Mouse (Mus musculus): ENCODE results near the gene Rnf31. TPM values are rescaled to one million over a fixed set of nuclear protein-coding genes. Genes with fewer than 3 reads are reported as not detected.

The Rnf31 gene
- total RNA-seq (2021): 10 to 100 TPM; 29.5 to 41.0 TPM

GRCm38 (mm10) chr14:55591331-55591891 is at the start of gene Rnf31:
Rnf31 (plus strand) TSS chr14:55591708.
- DNase-seq: peak; percentile 89 to 92

GRCm38 (mm10) chr14:55542268-55542667 is 49.2 kb upstream of the Rnf31 start:
- no peak for DNase-seq

GRCm38 (mm10) chr14:55544334-55544733 is 47.2 kb upstream of the Rnf31 start:
- no peak for DNase-seq

- no peak for DNase-seq
Measured at GRCm38 (mm10) chr14:55550191-55550590, 41.3 kb upstream of the Rnf31 start.

- no peak for DNase-seq
Measured at GRCm38 (mm10) chr14:55551347-55551746, 40.2 kb upstream of the Rnf31 start.

- no peak for DNase-seq
Measured at GRCm38 (mm10) chr14:55551794-55552193, 39.7 kb upstream of the Rnf31 start.

- no peak for DNase-seq
Measured at GRCm38 (mm10) chr14:55554635-55555034, 36.9 kb upstream of the Rnf31 start.

- DNase-seq: no peak
Measured at GRCm38 (mm10) chr14:55555788-55556187, 35.7 kb upstream of the Rnf31 start.

GRCm38 (mm10) chr14:55557003-55557402 is 34.5 kb upstream of the Rnf31 start:
- DNase-seq: peak; percentile 70 to 72

- DNase-seq: no peak
Measured at GRCm38 (mm10) chr14:55557587-55557986, 33.9 kb upstream of the Rnf31 start.

GRCm38 (mm10) chr14:55558740-55559448 is 32.6 kb upstream of the Rnf31 start:
- DNase-seq: no peak

- DNase-seq: peak; percentile 85 to 86
Measured at GRCm38 (mm10) chr14:55559799-55560201, 31.7 kb upstream of the Rnf31 start, which contains the start of gene Dcaf11. Dcaf11 (plus strand) TSS chr14:55560006.

- peak; percentile 98 to 99 for DNase-seq
Measured at GRCm38 (mm10) chr14:55560202-55561073, 31.1 kb upstream of the Rnf31 start, which contains the start of gene A730061H03Rik. A730061H03Rik (minus strand) TSS chr14:55560406.

GRCm38 (mm10) chr14:55561860-55562259 is 29.6 kb upstream of the Rnf31 start:
- no peak for DNase-seq

- DNase-seq: no peak
Measured at GRCm38 (mm10) chr14:55563249-55563648, 28.3 kb upstream of the Rnf31 start.

GRCm38 (mm10) chr14:55565748-55566147 is 25.8 kb upstream of the Rnf31 start:
- no peak for DNase-seq

GRCm38 (mm10) chr14:55567496-55567895 is 24.0 kb upstream of the Rnf31 start:
- no peak for DNase-seq

GRCm38 (mm10) chr14:55570588-55570987 is 20.9 kb upstream of the Rnf31 start:
- DNase-seq: no peak

- DNase-seq: no peak
Measured at GRCm38 (mm10) chr14:55571760-55572159, 19.7 kb upstream of the Rnf31 start.

- DNase-seq: no peak
Measured at GRCm38 (mm10) chr14:55575302-55575701, 16.2 kb upstream of the Rnf31 start, which contains the start of gene Fitm1. Fitm1 (plus strand) TSS chr14:55575617.

- DNase-seq: no peak
Measured at GRCm38 (mm10) chr14:55575711-55576110, 15.8 kb upstream of the Rnf31 start.

GRCm38 (mm10) chr14:55576376-55576775 is 15.1 kb upstream of the Rnf31 start:
- no peak for DNase-seq
